Mouse (Mus musculus) urinary bladder, postnatal 10 days (tissue): ENCODE results near the gene Gm9195.

Source experiments
- DNase-seq: peaks from one replicate; pipeline ENCODE4 v3.0.0; 2022; ENCODE audit warnings: low spot score

Gene Gm9195

GRCm38 (mm10) chr14:72491738-72492137 lies at the start of gene Gm9195:
Gene Gm9195 (minus strand): TSS chr14:72491838.
- DNase-seq = no peak

- DNase-seq = no peak
Measured at GRCm38 (mm10) chr14:72536392-72537017, 44.9 kb upstream of the Gm9195 start.

GRCm38 (mm10) chr14:72533862-72534261 lies 42.2 kb upstream of the Gm9195 start:
- DNase-seq = no peak

- no peak for DNase-seq
Measured at GRCm38 (mm10) chr14:72532028-72532917, 40.6 kb upstream of the Gm9195 start.

DNA sequence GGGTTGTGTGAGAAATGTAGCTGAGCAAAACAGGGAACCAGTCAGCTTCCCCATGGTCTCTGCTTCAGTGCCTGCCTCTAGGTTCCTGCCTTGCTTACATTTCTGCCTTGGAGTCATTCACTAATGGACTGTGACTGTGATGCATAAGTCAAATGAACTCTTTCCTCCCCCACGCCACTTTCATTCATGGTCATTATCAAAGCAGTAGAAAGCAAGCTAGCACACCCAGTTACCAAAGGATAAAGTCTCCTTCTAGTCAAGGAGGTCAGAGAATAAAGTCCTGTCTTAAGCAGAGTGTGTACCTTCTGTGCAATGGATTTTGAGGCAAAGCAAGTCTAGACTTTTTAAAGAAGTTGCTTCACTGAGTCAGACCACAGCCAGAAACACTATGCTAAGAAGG lies 35.5 kb upstream of the Gm9195 start:
- DNase-seq = no peak

DNA sequence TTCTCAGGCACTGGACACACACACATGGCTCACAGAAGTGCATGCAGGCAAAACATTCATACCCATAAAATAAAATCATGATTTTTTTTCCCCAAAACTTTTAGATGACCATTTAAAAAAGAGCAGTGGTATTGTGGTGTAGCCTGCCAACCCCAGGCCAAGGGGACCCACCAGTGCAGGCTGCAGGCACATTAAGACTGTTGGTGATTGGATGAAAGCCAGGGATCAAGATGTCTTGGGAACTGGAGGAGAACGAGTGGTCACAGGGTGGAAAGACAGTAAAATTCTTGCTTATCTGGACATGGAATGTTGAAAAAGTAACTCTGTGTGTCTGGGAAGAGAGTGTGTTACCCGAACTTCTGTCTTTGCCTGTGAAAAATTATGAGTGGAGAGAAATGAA lies 27.9 kb upstream of the Gm9195 start:
- no peak for DNase-seq

DNA sequence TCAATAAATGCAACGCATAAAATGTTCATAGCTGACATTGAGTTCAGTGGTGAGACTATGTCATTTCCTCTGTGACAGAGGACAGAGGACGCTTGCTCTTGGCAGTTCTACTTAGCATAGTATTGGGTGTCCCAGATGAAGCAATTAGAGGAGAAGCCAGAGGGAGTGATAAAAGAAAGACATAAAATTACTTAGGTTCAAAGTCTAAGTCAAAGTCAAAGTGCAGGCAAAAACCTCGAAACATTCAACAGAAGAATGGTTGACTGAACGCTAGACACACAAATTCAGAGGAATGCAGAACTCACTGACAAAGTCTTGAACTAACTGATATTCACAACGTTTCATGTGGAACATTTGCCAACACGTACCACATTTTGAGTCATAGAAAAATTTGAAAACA lies 27.1 kb upstream of the Gm9195 start:
- DNase-seq = no peak

- no peak for DNase-seq
Measured at GRCm38 (mm10) chr14:72516376-72516775, 24.7 kb upstream of the Gm9195 start.

GRCm38 (mm10) chr14:72506723-72507420 lies 15.2 kb upstream of the Gm9195 start:
- no peak for DNase-seq

- no peak for DNase-seq
Measured at GRCm38 (mm10) chr14:72506018-72506722, 14.5 kb upstream of the Gm9195 start.

DNA sequence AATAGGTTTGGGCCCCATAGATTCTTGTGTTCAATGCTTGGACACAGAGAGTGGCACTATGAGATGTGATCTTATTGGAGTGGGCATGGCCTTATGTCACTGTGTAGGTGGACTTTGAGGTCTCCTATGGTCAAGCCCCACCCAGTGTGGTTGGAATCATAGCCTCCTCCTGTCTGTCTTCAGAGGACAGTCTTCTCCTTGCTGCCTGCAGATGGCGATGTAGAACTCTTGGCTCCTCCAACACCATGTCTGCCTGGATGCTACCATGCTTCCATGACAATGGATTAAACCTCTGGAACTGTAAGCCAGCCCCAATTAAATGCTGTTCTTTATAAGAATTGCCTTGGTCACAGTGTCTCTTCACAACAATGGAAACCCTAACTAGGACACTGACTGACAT lies 13.3 kb upstream of the Gm9195 start:
- no peak for DNase-seq

DNA sequence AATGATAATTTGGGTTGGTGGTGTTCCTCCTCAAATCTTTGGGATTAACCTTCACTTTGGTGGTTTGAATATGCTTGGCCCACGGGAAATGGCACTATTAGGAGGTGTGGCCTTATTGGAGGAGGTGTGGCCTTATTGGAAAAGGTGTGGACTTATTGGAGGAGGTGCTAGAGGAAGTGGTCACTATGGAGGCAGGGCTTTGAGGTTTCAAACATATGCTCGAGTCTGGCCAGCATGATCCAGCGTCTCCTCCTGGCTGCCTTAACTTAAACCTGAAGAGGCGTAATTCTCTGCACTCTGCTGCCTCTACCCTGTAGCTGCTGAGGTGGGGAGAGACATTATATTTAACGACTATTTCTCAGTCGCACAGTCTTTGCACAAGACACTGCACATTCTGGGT lies 11.6 kb upstream of the Gm9195 start:
- DNase-seq = no peak

DNA sequence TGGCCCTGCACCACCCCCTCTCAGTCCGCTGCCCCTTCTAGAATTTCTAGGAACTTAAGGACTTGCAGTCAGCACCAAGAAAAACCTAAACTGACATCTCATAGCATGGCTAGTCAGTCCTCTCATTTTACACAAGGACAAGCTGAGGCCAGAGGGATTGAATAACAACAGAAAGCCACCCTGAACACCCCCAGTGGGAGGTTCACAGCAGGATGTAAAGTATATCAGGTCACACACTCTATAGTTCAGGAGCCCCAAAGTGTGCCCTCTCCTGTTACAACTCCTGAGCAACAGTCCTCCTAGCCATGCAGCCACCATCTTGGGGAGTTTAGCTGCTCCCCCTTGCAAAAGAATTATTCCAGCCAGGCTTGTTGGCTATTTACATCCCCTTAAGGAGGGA lies 2.1 kb upstream of the Gm9195 start:
- DNase-seq = no peak

DNA sequence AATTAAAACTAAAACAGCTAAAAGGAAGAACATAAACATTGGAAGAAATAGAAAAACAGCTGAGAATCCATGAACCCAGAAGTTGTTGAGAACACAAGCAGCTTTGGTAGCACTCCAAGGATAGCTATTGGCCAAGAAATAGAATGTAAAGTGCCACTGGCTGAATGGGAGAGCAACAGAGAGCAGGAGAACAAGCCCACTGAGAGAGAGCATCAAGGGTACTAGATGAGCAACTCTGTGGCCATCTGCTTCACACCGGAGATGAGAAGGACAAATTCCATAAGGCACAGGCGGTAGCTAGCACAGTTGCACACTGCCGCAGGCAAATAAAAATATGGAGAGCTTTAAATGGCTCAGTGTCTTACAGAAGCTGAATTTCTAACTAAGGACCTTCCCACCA lies 1.3 kb downstream of the Gm9195 start:
- no peak for DNase-seq

GRCm38 (mm10) chr14:72474501-72474900 lies 17.1 kb downstream of the Gm9195 start:
- no peak for DNase-seq

GRCm38 (mm10) chr14:72468429-72468828 lies 23.2 kb downstream of the Gm9195 start:
- no peak for DNase-seq

DNA sequence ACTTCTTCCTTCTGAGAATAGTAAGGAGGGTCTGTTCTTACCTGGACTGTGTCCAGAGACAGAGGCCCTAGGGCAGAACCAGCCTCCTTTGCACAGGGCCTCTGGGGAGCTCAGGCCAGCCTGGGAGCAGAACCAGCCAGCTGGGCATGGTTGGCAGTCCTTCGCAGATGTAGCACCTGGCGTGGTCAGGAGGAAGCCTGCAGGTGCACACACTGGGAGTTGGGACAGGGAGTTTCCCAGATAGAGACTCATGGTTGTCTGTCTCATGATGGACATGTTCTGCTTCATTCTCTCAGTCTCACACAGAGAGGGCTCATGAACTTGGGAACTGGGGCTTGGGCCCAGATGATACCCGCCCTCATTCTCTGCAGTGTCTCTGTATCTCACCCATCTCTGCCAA lies 25.3 kb downstream of the Gm9195 start:
- no peak for DNase-seq

- DNase-seq = no peak
Measured at GRCm38 (mm10) chr14:72461591-72461990, 30.0 kb downstream of the Gm9195 start.

GRCm38 (mm10) chr14:72460291-72460690 lies 31.3 kb downstream of the Gm9195 start:
- DNase-seq = no peak

DNA sequence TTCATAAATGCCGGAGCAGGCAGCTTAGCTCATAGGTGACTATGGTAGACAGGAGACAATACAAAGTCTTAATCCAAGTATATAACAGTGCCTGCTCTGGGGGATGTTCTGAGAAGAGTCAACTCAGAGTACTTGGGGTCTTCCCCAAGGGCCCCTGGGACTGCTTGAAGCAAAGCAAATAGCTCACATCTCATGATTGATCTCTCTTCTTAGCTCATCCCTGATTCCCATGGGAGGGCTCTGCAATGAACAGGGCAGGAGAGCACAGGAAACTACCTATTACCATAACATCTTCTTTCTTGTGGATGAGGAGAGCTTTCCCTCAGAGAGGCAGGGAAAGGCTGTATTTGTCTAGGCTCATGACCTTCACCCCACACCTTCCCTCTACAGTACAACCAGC lies 32.7 kb downstream of the Gm9195 start:
- DNase-seq = no peak

GRCm38 (mm10) chr14:72447141-72448091 lies 44.2 kb downstream of the Gm9195 start:
- DNase-seq = no peak
